Mouse (Mus musculus) stomach, embryonic 14.5 days (tissue): Measurements from ENCODE around the gene Tulp3. TPM values are rescaled to one million over a fixed set of nuclear protein-coding genes. Genes with fewer than 3 reads are reported as not detected.
A peak's percentile ranks its signal among the peaks of the same experiment; 100 is the strongest.

Source experiments
- ATAC-seq: fragments of 200-750 bp; cut with Nextera tagmentation; 2 replicates; pipeline ENCODE4 v1.8.0; 2017; ENCODE audit warnings: low read depth, moderate TSS enrichment; ENCODE audit not compliant: insufficient number of reproducible peaks, insufficient read depth, low FRiP score
- H3K27ac ChIP-seq: fragments of 300-500 bp; sonication (generic); 2 replicates; pipeline ENCODE4 v1.5.1; 2014; ENCODE audit warnings: mild to moderate bottlenecking, low read length, moderate library complexity, mixed read lengths
- H3K27me3 ChIP-seq: fragments of 300-500 bp; sonication (generic); 2 replicates; pipeline ENCODE4 v1.6.1; 2014; ENCODE audit warnings: low read length, control low read depth, mixed read lengths; ENCODE audit not compliant: control insufficient read depth, insufficient read depth
- H3K36me3 ChIP-seq: fragments of 300-500 bp; sonication (generic); 2 replicates; pipeline ENCODE4 v1.6.1; 2014; ENCODE audit warnings: mild to moderate bottlenecking, control low read depth, low read length, moderate library complexity, mixed read lengths; ENCODE audit not compliant: control insufficient read depth, insufficient read depth
- H3K4me1 ChIP-seq: fragments of 300-500 bp; sonication (generic); 2 replicates; pipeline ENCODE4 v1.6.1; 2014; ENCODE audit warnings: low read length, control low read depth, mixed read lengths; ENCODE audit not compliant: control insufficient read depth, insufficient read depth
- H3K4me2 ChIP-seq: fragments of 300-500 bp; sonication (generic); replicated peaks from 2 replicates; pipeline ENCODE4 v1.6.1; 2014; ENCODE audit warnings: low read depth, low read length, control low read depth
- H3K4me3 ChIP-seq: fragments of 300-500 bp; sonication (generic); 2 replicates; pipeline ENCODE4 v1.5.1; 2014; ENCODE audit warnings: low read depth, low read length, control low read depth
- H3K9ac ChIP-seq: fragments of 300-500 bp; sonication (generic); replicated peaks from 2 replicates; pipeline ENCODE4 v1.6.1; 2014; ENCODE audit warnings: low read depth, mild to moderate bottlenecking, control low read depth, low read length, moderate library complexity, mixed read lengths
- H3K9me3 ChIP-seq: fragments of 300-500 bp; sonication (generic); 2 replicates; pipeline ENCODE4 v1.6.1; 2016; ENCODE audit warnings: low read depth, low read length, control low read depth; ENCODE audit not compliant: control insufficient read depth
- WGBS: fragments of 180-500 bp; shearing (Covaris S2); extraction: QIAGEN DNeasy Blood & Tissue Kit; methylation state at CpG from one replicate; pipeline ENCODE4 v1.1.7; 2014; 5-methylcytosine and 5-hydroxymethylcytosine counted together
- polyA plus RNA-seq: library from polyadenylated mRNA; unstranded; fragments of >200 nt; fragmentation: Nextera tagmentation; extraction: Ambion mirVana; gene quantifications from 2 replicates; pipeline ENCODE4 v1.2.1, GENCODE M21; 2014

Tulp3 gene
- polyA plus RNA-seq, 1 experiment from 2014 or later: 21.7 TPM

GRCm38 (mm10) chr6:128279608-128280007, 76.0 kb downstream of the Tulp3 start:
- H3K9me3 ChIP-seq: no peaks in the 10 kb centered on the region
- H3K9ac ChIP-seq: no peak overlapping the region
- no peak overlapping the region for H3K4me3 ChIP-seq
- H3K27ac ChIP-seq: no peak overlapping the region
- no peaks in the 10 kb centered on the region for H3K27me3 ChIP-seq
- no peaks in the 10 kb centered on the region for H3K4me1 ChIP-seq
- no peaks in the 10 kb centered on the region for H3K36me3 ChIP-seq
- 27% methylated on average over 5 of the region's 5 CpGs for WGBS
- ATAC-seq: no peak
- no peak overlapping the region for H3K4me2 ChIP-seq

GRCm38 (mm10) chr6:128279099-128279498, 76.6 kb downstream of the Tulp3 start:
- Histone ChIP-seq H3K36me3 (no peaks in the 10 kb centered on the region), H3K4me3 (no peak overlapping the region), H3K9me3 (no peaks in the 10 kb centered on the region), H3K9ac (no peak overlapping the region), H3K4me1 (no peaks in the 10 kb centered on the region), H3K27ac (no peak overlapping the region), H3K27me3 (no peaks in the 10 kb centered on the region), H3K4me2 (no peak overlapping the region)
- no peak for ATAC-seq
- WGBS: 75% methylated on average over 4 of the region's 4 CpGs

GRCm38 (mm10) chr6:128277132-128278085, 78.2 kb downstream of the Tulp3 start:
- 79% methylated on average over 11 of the region's 11 CpGs for WGBS
- Histone ChIP-seq H3K4me3 (no peak overlapping the region), H3K4me2 (no peak overlapping the region), H3K9me3 (no peaks in the 10 kb centered on the region), H3K4me1 (no peaks in the 10 kb centered on the region), H3K36me3 (no peaks in the 10 kb centered on the region), H3K27me3 (no peaks in the 10 kb centered on the region), H3K9ac (no peak overlapping the region), H3K27ac (no peak overlapping the region)
- ATAC-seq: no peak

- Histone ChIP-seq H3K9me3 (no peaks in the 10 kb centered on the region), H3K27me3 (no peaks in the 10 kb centered on the region), H3K9ac (no peak overlapping the region), H3K4me1 (no peaks in the 10 kb centered on the region), H3K4me3 (no peak overlapping the region), H3K36me3 (no peaks in the 10 kb centered on the region), H3K4me2 (no peak overlapping the region), H3K27ac (no peak overlapping the region)
- ATAC-seq: no peak
- 92% methylated on average over 6 of the region's 6 CpGs for WGBS
Observed at GRCm38 (mm10) chr6:128276349-128276748, 79.3 kb downstream of the Tulp3 start.

GRCm38 (mm10) chr6:128275506-128276064, 80.1 kb downstream of the Tulp3 start:
- Histone ChIP-seq H3K9me3 (no peaks in the 10 kb centered on the region), H3K4me1 (no peaks in the 10 kb centered on the region), H3K27me3 (no peaks in the 10 kb centered on the region), H3K4me2 (no peak overlapping the region), H3K36me3 (no peaks in the 10 kb centered on the region), H3K4me3 (no peak overlapping the region), H3K27ac (no peak overlapping the region), H3K9ac (no peak overlapping the region)
- ATAC-seq: 0 out of 2 replicates have a peak, but pooled peaks have one; percentile 29
- 81% methylated on average over 8 of the region's 8 CpGs for WGBS

- H3K4me3 ChIP-seq: no peak overlapping the region
- no peak overlapping the region for H3K4me2 ChIP-seq
- no peak overlapping the region for H3K9ac ChIP-seq
- no peak overlapping the region for H3K27ac ChIP-seq
- no peak for ATAC-seq
- H3K9me3 ChIP-seq: no peaks in the 10 kb centered on the region
- no peaks in the 10 kb centered on the region for H3K27me3 ChIP-seq
- H3K4me1 ChIP-seq: no peaks in the 10 kb centered on the region
- 82% methylated on average over 1 of the region's 1 CpGs for WGBS
- no peaks in the 10 kb centered on the region for H3K36me3 ChIP-seq
Observed at GRCm38 (mm10) chr6:128273507-128273906, 82.1 kb downstream of the Tulp3 start.

GRCm38 (mm10) chr6:128272754-128273153, 82.9 kb downstream of the Tulp3 start:
- Histone ChIP-seq H3K4me1 (no peaks in the 10 kb centered on the region), H3K9me3 (no peaks in the 10 kb centered on the region), H3K36me3 (no peaks in the 10 kb centered on the region), H3K4me2 (no peak overlapping the region), H3K27me3 (no peaks in the 10 kb centered on the region), H3K27ac (no peak overlapping the region), H3K9ac (no peak overlapping the region), H3K4me3 (no peak overlapping the region)
- WGBS: 94% methylated on average over 17 of the region's 17 CpGs
- no peak for ATAC-seq
